Mouse (Mus musculus) stomach, postnatal 0 days (tissue): ENCODE results near the gene Ubr4. TPM values are rescaled to one million over a fixed set of nuclear protein-coding genes. Genes with fewer than 3 reads are reported as not detected.

Source experiments
- ATAC-seq: fragments of 200-750 bp; cut with Nextera tagmentation; 2 replicates; pipeline ENCODE4 v1.8.0; 2017; ENCODE audit not compliant: low FRiP score, low TSS enrichment
- DNase-seq: peaks from one replicate; pipeline ENCODE4 v3.0.0-alpha.2; 2016; ENCODE audit warnings: low spot score
- H3K27ac ChIP-seq: fragments of 300-500 bp; sonication (generic); replicated peaks from 2 replicates; pipeline ENCODE4 v1.5.1; 2014; ENCODE audit warnings: mild to moderate bottlenecking, control low read depth
- H3K27me3 ChIP-seq: fragments of 300-500 bp; sonication (generic); 2 replicates; pipeline ENCODE4 v1.6.1; 2014; ENCODE audit warnings: low read length; ENCODE audit not compliant: control insufficient read depth, insufficient read depth
- H3K36me3 ChIP-seq: fragments of 300-500 bp; sonication (generic); 2 replicates; pipeline ENCODE4 v1.6.1; 2014; ENCODE audit warnings: low read length, mixed read lengths; ENCODE audit not compliant: control insufficient read depth, insufficient read depth
- H3K4me1 ChIP-seq: fragments of 300-500 bp; sonication (generic); replicated peaks from 2 replicates; pipeline ENCODE4 v1.6.1; 2014; ENCODE audit warnings: antibody characterized with exemption; ENCODE audit not compliant: control insufficient read depth, insufficient read depth
- H3K4me2 ChIP-seq: fragments of 300-500 bp; sonication (generic); replicated peaks from 2 replicates; pipeline ENCODE4 v1.6.1; 2014; ENCODE audit warnings: low read depth, mild to moderate bottlenecking, control low read depth, moderate library complexity
- H3K4me3 ChIP-seq: fragments of 300-500 bp; sonication (generic); 2 replicates; pipeline ENCODE4 v1.5.1; 2014; ENCODE audit warnings: low read depth, low read length, control low read depth
- H3K9ac ChIP-seq: fragments of 300-500 bp; sonication (generic); 2 replicates; pipeline ENCODE4 v1.6.1; 2014; ENCODE audit warnings: mild to moderate bottlenecking, low read length, control low read depth, mixed read lengths
- H3K9me3 ChIP-seq: fragments of 300-500 bp; sonication (generic); 2 replicates; pipeline ENCODE4 v1.6.1; 2016; ENCODE audit warnings: low read length; ENCODE audit not compliant: control insufficient read depth
- CTCF ChIP-seq: IDR thresholded peaks from 2 replicates; pipeline ENCODE4 v1.5.1; 2016; ENCODE audit warnings: antibody characterized with exemption, low read depth, mild to moderate bottlenecking, moderate library complexity
- EP300 ChIP-seq: optimal IDR thresholded peaks from 2 replicates; pipeline ENCODE3; 2016; ENCODE audit warnings: antibody characterized with exemption
- WGBS: fragments of 180-500 bp; shearing (Covaris S2); extraction: QIAGEN DNeasy Blood & Tissue Kit; methylation state at CpG from one replicate; pipeline ENCODE4 v1.1.7; 2014; 5-methylcytosine and 5-hydroxymethylcytosine counted together
- polyA plus RNA-seq: library from polyadenylated mRNA; unstranded; fragments of >200 nt; fragmentation: Nextera tagmentation; extraction: Ambion mirVana; gene quantifications from 2 replicates; pipeline ENCODE4 v1.2.1, GENCODE M21; 2015

Ubr4 gene
- polyA plus RNA-seq, 1 experiment from 2014 or later: 32.8 TPM

GRCm38 (mm10) chr4:139360761-139361548 is 8.5 kb downstream of the Ubr4 start:
- Histone ChIP-seq H3K9me3 (no peaks in the 10 kb centered on the region), H3K27me3 (no peaks in the 10 kb centered on the region), H3K27ac (no peak overlapping the region), H3K4me2 (no peak overlapping the region), H3K4me3 (no peak overlapping the region), H3K4me1 (no peaks in the 10 kb centered on the region), H3K36me3 (peaks cover 55% of the 10 kb centered on the region), H3K9ac (no peak overlapping the region)
- 92% methylated on average over 11 of the region's 11 CpGs for WGBS
- TF ChIP-seq CTCF (no peak), EP300 (no peak)
- ATAC-seq: no peak
- no peak for DNase-seq

- no peak for ATAC-seq
- no peak overlapping the region for H3K27ac ChIP-seq
- H3K9me3 ChIP-seq: no peaks in the 10 kb centered on the region
- no peak overlapping the region for H3K4me2 ChIP-seq
- H3K36me3 ChIP-seq: peaks cover 42% of the 10 kb centered on the region
- DNase-seq: no peak
- no peak overlapping the region for H3K4me3 ChIP-seq
- H3K9ac ChIP-seq: no peak overlapping the region
- H3K27me3 ChIP-seq: no peaks in the 10 kb centered on the region
- no peak for TF ChIP-seq CTCF
- no peak for TF ChIP-seq EP300
- 95% methylated on average over 3 of the region's 3 CpGs for WGBS
- H3K4me1 ChIP-seq: no peaks in the 10 kb centered on the region
Measured at GRCm38 (mm10) chr4:139367336-139367735, 14.9 kb downstream of the Ubr4 start.

DNA sequence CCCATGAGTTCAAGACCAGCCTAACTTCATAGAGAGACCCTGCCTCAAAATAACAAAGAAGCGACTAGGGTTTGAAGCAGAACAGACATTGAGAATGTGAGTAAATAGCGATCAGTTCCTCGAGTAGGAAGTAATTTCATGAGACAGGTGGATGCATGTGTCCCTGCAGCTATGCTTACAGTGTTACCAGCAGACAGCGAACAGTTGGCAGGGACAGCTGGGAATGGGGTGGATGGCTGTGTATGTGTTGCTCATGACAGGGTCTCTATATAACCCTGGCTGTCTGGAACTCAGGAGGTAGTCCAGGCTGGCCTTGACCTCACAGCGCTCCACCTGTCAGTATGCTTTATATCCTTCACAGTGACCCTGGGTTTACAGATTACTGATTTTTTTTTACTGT is 15.6 kb downstream of the Ubr4 start:
- Histone ChIP-seq H3K36me3 (peaks cover 38% of the 10 kb centered on the region), H3K9ac (no peak overlapping the region), H3K27ac (no peak overlapping the region), H3K9me3 (no peaks in the 10 kb centered on the region), H3K4me3 (no peak overlapping the region), H3K27me3 (no peaks in the 10 kb centered on the region), H3K4me2 (no peak overlapping the region), H3K4me1 (no peaks in the 10 kb centered on the region)
- 98% methylated on average over 5 of the region's 5 CpGs for WGBS
- TF ChIP-seq CTCF (no peak), EP300 (no peak)
- DNase-seq (no peak), ATAC-seq (no peak)

DNA sequence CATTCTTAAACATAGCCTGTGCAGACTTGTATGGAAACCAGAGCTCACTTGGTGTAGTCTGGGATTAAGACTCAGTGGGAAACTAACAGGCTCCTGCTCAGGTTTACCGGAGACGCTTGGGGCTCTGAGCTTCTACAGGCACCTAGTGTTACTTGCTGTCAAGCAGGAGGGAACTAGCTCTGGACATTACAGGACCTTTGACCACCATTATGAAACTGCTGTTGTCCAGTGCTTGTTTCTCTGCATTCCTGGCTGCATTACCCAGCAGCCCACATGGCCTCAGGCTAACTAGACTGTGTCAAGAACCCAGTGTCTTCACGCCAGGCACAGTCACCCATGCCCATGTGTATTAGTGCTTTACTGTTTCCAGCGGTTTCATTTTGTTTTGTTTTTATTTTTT is 20.7 kb downstream of the Ubr4 start:
- Histone ChIP-seq H3K27ac (no peak overlapping the region), H3K4me2 (no peak overlapping the region), H3K4me3 (no peak overlapping the region), H3K9me3 (no peaks in the 10 kb centered on the region), H3K27me3 (no peaks in the 10 kb centered on the region), H3K9ac (no peak overlapping the region), H3K36me3 (peaks cover 22% of the 10 kb centered on the region), H3K4me1 (no peaks in the 10 kb centered on the region)
- no peak for TF ChIP-seq CTCF
- TF ChIP-seq EP300: no peak
- ATAC-seq (no peak), DNase-seq (no peak)
- 93% methylated on average over 4 of the region's 4 CpGs for WGBS

DNA sequence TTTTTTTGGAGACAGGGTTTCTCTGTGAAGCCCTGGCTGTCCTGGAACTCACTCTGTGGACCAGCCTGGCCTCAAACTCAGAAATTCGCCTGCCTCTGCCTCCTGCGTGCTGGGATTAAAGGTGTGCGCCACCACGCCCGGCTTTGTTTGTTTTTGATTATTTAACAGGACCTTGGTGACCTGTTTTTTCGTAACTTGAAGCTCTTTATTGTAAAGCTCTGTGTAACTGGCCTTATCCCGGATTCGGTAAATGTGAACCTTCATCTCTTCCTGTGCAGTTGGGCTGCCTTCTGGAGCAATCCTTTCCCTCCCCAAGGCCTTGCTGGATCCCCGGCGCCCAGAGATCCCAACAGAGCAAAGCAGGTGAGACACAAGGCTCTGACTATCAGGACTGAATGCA is 21.1 kb downstream of the Ubr4 start:
- 79% methylated on average over 10 of the region's 10 CpGs for WGBS
- no peaks in the 10 kb centered on the region for H3K27me3 ChIP-seq
- no peak for TF ChIP-seq CTCF
- no peak for TF ChIP-seq EP300
- ATAC-seq: no peak
- no peak overlapping the region for H3K27ac ChIP-seq
- H3K36me3 ChIP-seq: peaks cover 20% of the 10 kb centered on the region
- H3K4me1 ChIP-seq: no peaks in the 10 kb centered on the region
- H3K4me2 ChIP-seq: no peak overlapping the region
- no peaks in the 10 kb centered on the region for H3K9me3 ChIP-seq
- DNase-seq: no peak
- H3K4me3 ChIP-seq: no peak overlapping the region
- H3K9ac ChIP-seq: no peak overlapping the region

GRCm38 (mm10) chr4:139379719-139380118 is 27.3 kb downstream of the Ubr4 start:
- H3K27ac ChIP-seq: peak overlapping the region; percentile 91
- H3K9ac ChIP-seq: peak overlapping the region; percentile 80
- peak overlapping the region; percentile 90 for H3K4me3 ChIP-seq
- 0 out of 2 replicates have a peak, but pooled peaks cover 2% of the 10 kb centered on the region for H3K4me1 ChIP-seq
- no peaks in the 10 kb centered on the region for H3K27me3 ChIP-seq
- peaks cover 7% of the 10 kb centered on the region for H3K36me3 ChIP-seq
- WGBS: 7% methylated on average over 8 of the region's 8 CpGs
- H3K9me3 ChIP-seq: no peaks in the 10 kb centered on the region
- peak overlapping the region; percentile 90 for H3K4me2 ChIP-seq
- DNase-seq (no peak), ATAC-seq (no peak)
- TF ChIP-seq CTCF: no peak
- no peak for TF ChIP-seq EP300
